Mouse (Mus musculus) spleen, adult 18-20 months (tissue): ENCODE data around the gene Zg16.

ENCODE experiments used
- DNase-seq, 2 experiments: peaks; one replicate each; pipeline ENCODE4 v3.0.0; 2022; ENCODE audit warnings: mixed read lengths in 2 of 2

The Zg16 gene

GRCm38 (mm10) chr7:127066317-127066716 is 20.8 kb downstream of the Zg16 start:
- no peak for DNase-seq

GRCm38 (mm10) chr7:127065538-127065937 is 21.6 kb downstream of the Zg16 start:
- DNase-seq: no peak

DNA sequence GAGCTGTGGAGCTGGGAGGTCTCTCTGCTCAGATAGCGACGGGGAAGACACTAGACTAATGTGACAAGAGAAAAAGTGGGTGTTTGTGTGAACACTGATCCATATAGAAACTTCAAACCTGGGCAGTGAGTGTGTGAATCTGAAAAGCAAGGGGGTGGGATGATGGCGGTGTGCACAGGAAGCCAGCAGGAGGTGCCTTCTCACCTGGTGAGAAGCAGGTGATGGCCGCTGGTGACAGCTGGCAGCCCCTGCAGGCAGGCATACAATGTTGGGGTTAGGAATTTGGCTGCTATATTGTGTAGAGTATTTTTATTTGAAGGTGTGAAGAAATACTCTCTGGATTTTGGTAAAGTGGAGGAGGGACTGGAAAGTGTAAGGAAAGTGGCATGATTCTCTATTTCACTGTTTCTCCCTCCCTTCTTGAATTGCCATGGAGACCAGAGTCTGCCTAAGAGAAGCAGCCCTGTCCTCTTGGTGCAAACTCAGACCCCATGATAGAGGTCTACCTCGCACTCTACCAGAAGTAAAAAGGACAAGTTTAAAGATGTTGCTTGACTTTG is 32.0 kb downstream of the Zg16 start:
- DNase-seq: no peak

DNA sequence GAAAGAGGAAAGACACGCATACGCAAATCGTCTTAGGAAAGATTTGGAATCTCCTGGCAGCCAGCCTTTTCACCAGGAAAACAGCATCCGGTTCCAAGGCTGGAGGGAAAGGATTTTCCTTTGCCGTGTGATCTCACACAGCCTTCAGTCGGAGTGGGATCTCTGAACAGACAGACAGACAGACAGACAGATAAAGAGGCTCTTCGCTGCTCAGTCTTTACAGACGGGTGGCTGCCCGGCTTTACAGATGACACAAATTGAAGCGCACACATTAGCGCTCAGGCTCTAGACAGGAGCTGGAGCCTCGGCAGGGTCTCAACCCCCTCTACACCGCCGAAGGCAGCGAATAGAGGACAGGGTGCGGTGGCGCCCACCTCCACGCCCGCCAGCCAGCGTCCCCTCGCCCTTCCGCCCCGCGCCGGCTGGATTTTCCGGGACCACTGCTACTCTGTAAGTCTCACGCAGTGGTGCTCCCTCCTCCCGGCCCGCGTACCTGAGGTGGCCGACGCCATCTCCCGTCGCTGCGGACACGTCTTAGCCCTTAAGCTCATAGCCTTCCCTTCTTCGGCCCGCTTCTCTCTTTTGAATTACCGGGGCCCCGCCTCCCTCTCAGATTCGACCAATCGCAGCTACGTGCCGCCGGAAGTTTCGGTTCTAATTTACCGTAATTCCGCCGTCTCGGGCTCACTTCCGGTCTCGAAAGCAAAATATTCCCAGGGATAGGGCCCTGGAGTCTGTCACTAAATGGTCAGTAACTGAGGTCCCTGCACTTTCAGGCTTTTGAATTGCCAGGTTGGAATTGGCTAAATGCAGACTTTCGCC is 45.1 kb downstream of the Zg16 start, which contains the start of gene Kif22:
Gene Kif22, minus strand, starts transcription at position 621 of the 822 bp plus-strand sequence.
- peak; percentile 76 to 87 for DNase-seq

DNA sequence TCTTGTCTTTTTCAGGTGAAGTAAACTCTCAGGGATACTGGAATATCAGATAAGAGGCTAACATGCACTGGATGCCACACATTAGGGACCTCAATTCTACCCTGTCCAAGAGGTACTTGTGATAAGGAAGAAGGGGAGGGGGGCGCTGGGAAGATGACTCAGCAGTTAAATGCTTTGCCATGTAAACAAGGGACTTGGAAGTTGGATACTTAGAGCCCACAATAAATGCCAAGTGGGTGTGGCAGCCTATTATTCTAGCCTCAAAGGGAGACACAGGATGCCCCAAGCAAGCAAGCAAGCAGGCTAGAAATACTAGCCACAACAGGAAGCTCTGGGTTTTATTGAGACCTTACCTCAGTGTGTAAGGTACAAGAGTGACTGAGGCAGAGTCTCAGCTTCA is 55.9 kb downstream of the Zg16 start:
- DNase-seq: no peak

GRCm38 (mm10) chr7:127030172-127030571 is 57.0 kb downstream of the Zg16 start:
- DNase-seq: no peak

- DNase-seq: peak in 1 of 2 experiments; percentile 30
Measured at GRCm38 (mm10) chr7:127027885-127028284, 59.2 kb downstream of the Zg16 start.

DNA sequence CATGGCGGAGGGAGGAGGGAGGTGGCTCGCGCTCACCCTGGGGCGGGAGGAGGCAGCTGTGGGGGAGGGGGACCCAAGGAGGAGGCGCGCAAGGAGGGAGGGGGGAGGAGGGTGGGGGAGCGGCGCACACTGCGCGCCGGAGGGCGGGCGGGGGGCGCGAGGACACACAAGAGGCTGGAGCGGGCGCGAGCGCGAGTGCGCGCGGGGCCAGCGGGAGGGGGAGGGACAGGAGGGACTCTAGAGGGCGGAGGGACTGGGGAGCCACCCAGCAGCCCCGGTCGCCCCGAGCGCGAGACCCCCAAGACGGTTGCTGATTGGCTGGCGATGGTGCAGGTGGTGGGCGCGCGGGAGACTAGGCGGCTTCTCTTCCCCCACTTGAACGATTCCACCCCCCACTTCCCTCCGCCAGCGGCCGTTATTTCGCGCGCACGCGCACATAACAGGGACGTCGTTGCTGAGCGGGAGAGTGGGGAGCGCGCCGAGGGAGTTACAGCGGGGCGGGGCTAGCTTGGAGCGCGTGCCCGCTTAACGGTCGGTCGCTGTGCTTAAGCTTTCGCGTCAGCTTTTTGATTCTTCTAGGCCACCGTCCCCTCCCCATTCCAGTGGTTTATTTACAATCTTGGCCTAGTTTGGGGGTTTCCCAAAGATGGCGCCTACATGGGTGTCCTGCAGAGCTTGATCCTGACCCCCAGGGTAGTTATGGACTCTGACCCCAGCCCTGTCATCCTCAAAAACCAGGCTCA is 60.0 kb downstream of the Zg16 start, which contains the start of gene Maz:
Gene Maz, minus strand, starts transcription at position 54 of the 743 bp plus-strand sequence.
- peak; percentile 98 to 99 for DNase-seq

- DNase-seq: peak; percentile 76
Measured at GRCm38 (mm10) chr7:127026616-127026983, 60.5 kb downstream of the Zg16 start.

- peak; percentile 63 to 69 for DNase-seq
Measured at GRCm38 (mm10) chr7:127026161-127026600, 60.9 kb downstream of the Zg16 start.

- peak; percentile 43 to 58 for DNase-seq
Measured at GRCm38 (mm10) chr7:127025556-127026160, 61.5 kb downstream of the Zg16 start.

DNA sequence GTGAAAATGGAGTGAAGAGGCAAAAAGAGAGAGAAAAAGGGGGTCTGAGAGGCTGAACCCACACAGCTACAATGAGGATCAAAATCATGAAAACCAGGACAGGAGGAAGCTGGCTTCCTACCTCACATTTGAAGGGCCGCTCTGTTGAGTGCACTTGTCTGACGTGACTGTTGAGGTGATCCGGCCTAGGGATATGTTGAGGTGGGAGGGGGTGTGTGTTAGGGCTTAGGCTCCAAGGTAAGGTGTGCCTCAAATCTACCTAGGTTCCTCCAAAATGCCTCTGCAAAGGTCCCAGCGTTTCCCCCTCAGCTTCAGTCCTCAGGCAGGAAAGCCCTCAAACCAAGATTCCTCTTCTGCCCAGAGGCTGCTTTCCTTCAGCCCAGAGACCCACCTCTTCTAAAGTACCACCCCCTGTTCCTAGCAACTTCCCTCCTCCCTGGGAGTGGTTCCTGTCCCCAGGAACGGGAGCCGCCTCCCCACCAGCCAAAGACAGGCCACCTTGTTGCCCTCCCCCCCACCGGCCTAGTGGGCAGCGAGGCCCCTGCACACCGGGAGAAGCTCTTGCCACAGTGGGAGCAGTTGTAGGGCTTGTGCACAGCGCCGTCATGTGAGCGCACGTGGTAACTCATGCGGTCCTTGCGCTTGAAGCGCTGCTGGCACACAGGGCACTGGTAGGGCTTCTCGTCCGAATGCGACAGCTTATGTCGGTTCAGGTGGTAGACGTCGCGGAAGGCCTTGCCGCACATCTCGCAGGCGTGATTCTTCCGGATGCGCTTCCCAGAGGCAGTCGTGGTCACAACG is 62.2 kb downstream of the Zg16 start:
- DNase-seq: peak; percentile 71 to 73

- DNase-seq: no peak
Measured at GRCm38 (mm10) chr7:127023896-127024690, 63.0 kb downstream of the Zg16 start.

GRCm38 (mm10) chr7:127023272-127023691 is 63.8 kb downstream of the Zg16 start:
- DNase-seq: no peak

- no peak for DNase-seq
Measured at GRCm38 (mm10) chr7:127022528-127023271, 64.4 kb downstream of the Zg16 start.

- DNase-seq: no peak
Measured at GRCm38 (mm10) chr7:127021563-127022527, 65.3 kb downstream of the Zg16 start.

GRCm38 (mm10) chr7:127020901-127021562 is 66.1 kb downstream of the Zg16 start, which contains the start of the genes Gm42742 and Prrt2:
Gene Gm42742 (minus strand): TSS chr7:127021097.
Gene Prrt2 (minus strand): TSS chr7:127021211.
- DNase-seq: no peak

DNA sequence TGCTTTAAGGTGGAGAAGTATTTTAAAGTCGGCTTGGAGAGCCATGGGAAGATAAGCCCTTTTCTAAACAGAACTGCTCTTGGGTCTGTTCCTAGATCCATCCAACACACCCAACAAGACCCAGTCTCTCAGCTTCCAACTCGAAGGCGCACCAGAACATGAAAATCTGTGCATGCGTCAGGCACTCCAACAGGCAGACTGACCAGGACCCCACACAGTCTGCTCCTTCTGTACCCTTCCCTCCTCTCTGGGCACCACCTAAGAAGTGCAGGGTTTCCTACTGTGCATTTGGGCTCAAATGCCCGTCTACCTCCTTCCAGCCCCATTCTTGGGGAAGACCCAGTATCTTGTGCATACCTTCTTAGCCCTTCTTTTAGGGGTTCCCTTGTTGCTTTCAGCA is 66.6 kb downstream of the Zg16 start:
- no peak for DNase-seq
